Mouse (Mus musculus): ENCODE results near the gene Bicra. TPM values are rescaled to one million over a fixed set of nuclear protein-coding genes. Genes with fewer than 3 reads are reported as not detected.

The Bicra gene
- polyA plus RNA-seq, 1 experiment from 2014 or later: 9.6 TPM

- 0 out of 2 replicates have a peak, but pooled peaks have one; percentile 2 for TF ChIP-seq CTCF (IDR thresholded peaks at IDR 0.05; ENCODE audit: low read depth)
- no peak overlapping the region for H3K27ac ChIP-seq (ENCODE audit: low read depth)
- no peak for ATAC-seq (ENCODE audit: insufficient read depth)
- no peak overlapping the region for H3K9ac ChIP-seq
- DNase-seq: no peak
- peaks cover 4% of the 10 kb centered on the region; the same call in 1 of the 2 replicates for H3K4me1 ChIP-seq (ENCODE audit: insufficient read depth)
- no peak overlapping the region for H3K4me2 ChIP-seq
- H3K36me3 ChIP-seq (ENCODE audit: insufficient read depth): no peaks in the 10 kb centered on the region
- H3K9me3 ChIP-seq (ENCODE audit: low read depth, low read length): no peaks in the 10 kb centered on the region
- no peaks in the 10 kb centered on the region for H3K27me3 ChIP-seq (ENCODE audit: insufficient read depth, low read length)
- WGBS: 54% methylated on average over 4 of the region's 4 CpGs
- no peak overlapping the region for H3K4me3 ChIP-seq (ENCODE audit: low read depth, low read length)
These were observed 7.2 kb upstream of the Bicra start for GRCm38 (mm10) chr7:16054966-16055365.

GRCm38 (mm10) chr7:16053105-16053504 is 5.4 kb upstream of the Bicra start:
- 7% methylated on average over 6 of the region's 6 CpGs for WGBS
- TF ChIP-seq CTCF (IDR thresholded peaks at IDR 0.05; ENCODE audit: low read depth): no peak
- ATAC-seq (ENCODE audit: insufficient read depth): no peak
- H3K27me3 ChIP-seq (ENCODE audit: insufficient read depth, low read length): no peaks in the 10 kb centered on the region
- peak overlapping the region; percentile 51 for H3K4me3 ChIP-seq (ENCODE audit: low read depth, low read length)
- peak overlapping the region; percentile 74 for H3K4me2 ChIP-seq
- H3K9ac ChIP-seq: no peak overlapping the region
- H3K27ac ChIP-seq (ENCODE audit: low read depth): peak overlapping the region; percentile 89
- peaks cover 11% of the 10 kb centered on the region; the same call in 1 of the 2 replicates for H3K4me1 ChIP-seq (ENCODE audit: insufficient read depth)
- peak; percentile 78 for DNase-seq
- no peaks in the 10 kb centered on the region for H3K36me3 ChIP-seq (ENCODE audit: insufficient read depth)
- H3K9me3 ChIP-seq (ENCODE audit: low read depth, low read length): no peaks in the 10 kb centered on the region

GRCm38 (mm10) chr7:16052684-16053083 is 5.0 kb upstream of the Bicra start:
- peak overlapping the region; percentile 89 for H3K27ac ChIP-seq (ENCODE audit: low read depth)
- H3K9me3 ChIP-seq (ENCODE audit: low read depth, low read length): no peaks in the 10 kb centered on the region
- no peaks in the 10 kb centered on the region for H3K36me3 ChIP-seq (ENCODE audit: insufficient read depth)
- ATAC-seq (ENCODE audit: insufficient read depth) (peak; percentile 82), DNase-seq (peak; percentile 99)
- WGBS: under 1% methylated on average over 24 of the region's 24 CpGs
- H3K27me3 ChIP-seq (ENCODE audit: insufficient read depth, low read length): no peaks in the 10 kb centered on the region
- TF ChIP-seq CTCF (IDR thresholded peaks at IDR 0.05; ENCODE audit: low read depth): no peak
- peak overlapping the region; percentile 50 for H3K9ac ChIP-seq
- H3K4me3 ChIP-seq (ENCODE audit: low read depth, low read length): peak overlapping the region; percentile 51
- peak overlapping the region; percentile 74 for H3K4me2 ChIP-seq
- H3K4me1 ChIP-seq (ENCODE audit: insufficient read depth): peaks cover 11% of the 10 kb centered on the region; the same call in 1 of the 2 replicates

GRCm38 (mm10) chr7:16051883-16052595 is 4.3 kb upstream of the Bicra start:
- 4% methylated on average over 19 of the region's 19 CpGs for WGBS
- Histone ChIP-seq H3K4me3 (ENCODE audit: low read depth, low read length) (peak overlapping the region; percentile 51), H3K9me3 (ENCODE audit: low read depth, low read length) (no peaks in the 10 kb centered on the region), H3K4me1 (ENCODE audit: insufficient read depth) (peaks cover 11% of the 10 kb centered on the region; the same call in 1 of the 2 replicates), H3K27ac (ENCODE audit: low read depth) (peak overlapping the region; percentile 89), H3K4me2 (peak overlapping the region; percentile 74), H3K9ac (peak overlapping the region; percentile 50), H3K36me3 (ENCODE audit: insufficient read depth) (no peaks in the 10 kb centered on the region), H3K27me3 (ENCODE audit: insufficient read depth, low read length) (no peaks in the 10 kb centered on the region)
- peak; percentile 87 for TF ChIP-seq CTCF (IDR thresholded peaks at IDR 0.05; ENCODE audit: low read depth)
- ATAC-seq (ENCODE audit: insufficient read depth) (peak; percentile 22; the same call in 1 of the 2 replicates), DNase-seq (peak; percentile 92)

GRCm38 (mm10) chr7:16050600-16050999 is 2.9 kb upstream of the Bicra start:
- H3K9me3 ChIP-seq (ENCODE audit: low read depth, low read length): no peaks in the 10 kb centered on the region
- no peaks in the 10 kb centered on the region for H3K27me3 ChIP-seq (ENCODE audit: insufficient read depth, low read length)
- H3K27ac ChIP-seq (ENCODE audit: low read depth): no peak overlapping the region
- DNase-seq (no peak), ATAC-seq (ENCODE audit: insufficient read depth) (no peak)
- peaks cover 16% of the 10 kb centered on the region; the same call in 1 of the 2 replicates for H3K4me1 ChIP-seq (ENCODE audit: insufficient read depth)
- WGBS: 84% methylated on average over 3 of the region's 3 CpGs
- no peaks in the 10 kb centered on the region for H3K36me3 ChIP-seq (ENCODE audit: insufficient read depth)
- H3K4me2 ChIP-seq: no peak overlapping the region
- H3K4me3 ChIP-seq (ENCODE audit: low read depth, low read length): no peak overlapping the region
- no peak overlapping the region for H3K9ac ChIP-seq
- TF ChIP-seq CTCF (IDR thresholded peaks at IDR 0.05; ENCODE audit: low read depth): no peak

- TF ChIP-seq CTCF (IDR thresholded peaks at IDR 0.05; ENCODE audit: low read depth): no peak
- WGBS: 77% methylated on average over 7 of the region's 7 CpGs
- H3K4me2 ChIP-seq: peak overlapping the region; percentile 80
- H3K4me1 ChIP-seq (ENCODE audit: insufficient read depth): peaks cover 23% of the 10 kb centered on the region; the same call in 1 of the 2 replicates
- no peaks in the 10 kb centered on the region for H3K9me3 ChIP-seq (ENCODE audit: low read depth, low read length)
- no peak overlapping the region for H3K27ac ChIP-seq (ENCODE audit: low read depth)
- no peak for ATAC-seq (ENCODE audit: insufficient read depth)
- peak overlapping the region; percentile 97 for H3K4me3 ChIP-seq (ENCODE audit: low read depth, low read length)
- DNase-seq: no peak
- H3K36me3 ChIP-seq (ENCODE audit: insufficient read depth): no peaks in the 10 kb centered on the region
- peak overlapping the region; percentile 99 for H3K9ac ChIP-seq
- no peaks in the 10 kb centered on the region for H3K27me3 ChIP-seq (ENCODE audit: insufficient read depth, low read length)
These were observed 1.8 kb upstream of the Bicra start for GRCm38 (mm10) chr7:16049576-16049915.

GRCm38 (mm10) chr7:16048675-16049575 is 1.2 kb upstream of the Bicra start:
- Histone ChIP-seq H3K4me3 (ENCODE audit: low read depth, low read length) (peak overlapping the region; percentile 97), H3K9ac (peak overlapping the region; percentile 99), H3K36me3 (ENCODE audit: insufficient read depth) (no peaks in the 10 kb centered on the region), H3K9me3 (ENCODE audit: low read depth, low read length) (no peaks in the 10 kb centered on the region), H3K27me3 (ENCODE audit: insufficient read depth, low read length) (no peaks in the 10 kb centered on the region), H3K4me1 (ENCODE audit: insufficient read depth) (peaks cover 24% of the 10 kb centered on the region; the same call in 1 of the 2 replicates), H3K4me2 (peak overlapping the region; percentile 80), H3K27ac (ENCODE audit: low read depth) (peak overlapping the region; percentile 69)
- ATAC-seq (ENCODE audit: insufficient read depth): peak; percentile 2
- 5% methylated on average over 36 of the region's 36 CpGs for WGBS
- no peak for TF ChIP-seq CTCF (IDR thresholded peaks at IDR 0.05; ENCODE audit: low read depth)
- peak; percentile 55 for DNase-seq
